ENCODE assay signal across 10 mouse cellular contexts in the genomic region with DNA sequence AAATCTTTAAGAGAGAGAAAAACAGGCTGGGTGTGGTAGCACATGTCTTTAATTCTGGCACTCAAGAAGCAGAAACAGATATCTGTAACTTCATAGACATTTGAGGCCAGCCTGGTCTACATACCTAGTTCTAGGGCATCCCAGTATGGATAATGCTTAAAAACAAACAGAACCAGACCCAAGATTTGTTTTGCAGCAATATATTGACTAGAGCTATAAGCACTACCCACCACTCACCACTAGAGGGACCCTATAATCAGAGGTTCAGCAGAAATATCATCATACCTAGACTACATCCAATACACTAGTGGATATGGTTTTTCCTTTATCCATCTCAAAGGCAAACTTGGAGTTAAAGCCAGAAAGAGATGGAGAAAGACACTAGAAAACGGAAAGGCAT. TPM values are rescaled to one million over a fixed set of nuclear protein-coding genes. Genes with fewer than 3 reads are reported as not detected.
DNase-seq lines count a peak whose midpoint lies in the region; ATAC-seq lines count a peak whose summit lies in the region.
"Had no signal": no experiment of that assay in that cellular context is flagged by ENCODE, and none has a peak within 500 bp of the region (broad histone marks: within the 10 kb centered on the region; RNA-seq: fewer than 3 reads in every experiment).

No protein-coding gene starts in this region.

- H3K9me3 ChIP-seq in hindbrain, embryonic 14.5 days (ENCODE audit: control insufficient read depth, low read length), result no peaks in the 10 kb centered on the region
- no peaks in the 10 kb centered on the region for H3K9me3 ChIP-seq in hindbrain, embryonic 10.5 days
- H3K9me3 ChIP-seq in neural tube, embryonic 15.5 days (replicated peaks), result no peaks in the 10 kb centered on the region
- H3K9me3 ChIP-seq: limb, embryonic 15.5 days had no signal

- ATAC-seq in hindbrain, embryonic 14.5 days (ENCODE audit: low FRiP score), result no peak
- ATAC-seq in neural tube, embryonic 15.5 days (ENCODE audit: low FRiP score), result no peak

- 50% methylated on average over 1 of the region's 1 CpGs for WGBS in hindbrain, embryonic 14.5 days
- 44% methylated on average over 1 of the region's 1 CpGs for WGBS in hindbrain, embryonic 10.5 days
- WGBS in neural tube, embryonic 15.5 days, result 48% methylated on average over 1 of the region's 1 CpGs

- DNase-seq in hindbrain, embryonic 14.5 days (ENCODE audit: low spot score), result peak; percentile 73
- no peak for DNase-seq in hindbrain, embryonic 10.5 days (ENCODE audit: low spot score)
- DNase-seq in 3T3-L1 (ENCODE audit: low read depth, low spot score), result peak; percentile 84
- DNase-seq in CD4-positive, CD25-positive, alpha-beta regulatory T cell, adult 2 months (ENCODE audit: low read depth, low spot score), result peak; percentile 80
- peak; percentile 74 to 83 for DNase-seq in cerebellum, postnatal 10 days
- DNase-seq in kidney, postnatal 14 days, result peak; percentile 62
- peak; percentile 70 for DNase-seq in retina, postnatal 1 day

- no peak overlapping the region for H3K4me2 ChIP-seq in hindbrain, embryonic 14.5 days (replicated peaks)
- H3K4me2 ChIP-seq in neural tube, embryonic 15.5 days, result no peak overlapping the region
- H3K4me2 ChIP-seq: limb, embryonic 15.5 days had no signal

- no peaks in the 10 kb centered on the region for H3K27me3 ChIP-seq in hindbrain, embryonic 14.5 days (ENCODE audit: control insufficient read depth, insufficient read depth, low read length)
- H3K27me3 ChIP-seq in hindbrain, embryonic 10.5 days (ENCODE audit: insufficient read depth, poor library complexity, severe bottlenecking), result no peaks in the 10 kb centered on the region
- no peaks in the 10 kb centered on the region for H3K27me3 ChIP-seq in neural tube, embryonic 15.5 days (replicated peaks)
- H3K27me3 ChIP-seq: limb, embryonic 15.5 days had no signal

- no peak overlapping the region for H3K4me3 ChIP-seq in hindbrain, embryonic 14.5 days (replicated peaks; ENCODE audit: low read length)
- no peak overlapping the region for H3K4me3 ChIP-seq in hindbrain, embryonic 10.5 days
- H3K4me3 ChIP-seq in neural tube, embryonic 15.5 days (replicated peaks), result no peak overlapping the region
- H3K4me3 ChIP-seq: erythroblast, embryonic 14.5 days; limb, embryonic 15.5 days had no signal

- H3K27ac ChIP-seq in hindbrain, embryonic 14.5 days, result no peak overlapping the region
- no peak overlapping the region for H3K27ac ChIP-seq in hindbrain, embryonic 10.5 days
- no peak overlapping the region for H3K27ac ChIP-seq in neural tube, embryonic 15.5 days (replicated peaks)
- H3K27ac ChIP-seq: limb, embryonic 15.5 days had no signal

- peaks cover 15% of the 10 kb centered on the region for H3K36me3 ChIP-seq in hindbrain, embryonic 14.5 days (replicated peaks; ENCODE audit: control insufficient read depth, insufficient read depth)
- H3K36me3 ChIP-seq in hindbrain, embryonic 10.5 days, result peaks cover 15% of the 10 kb centered on the region
- peaks cover 9% of the 10 kb centered on the region for H3K36me3 ChIP-seq in neural tube, embryonic 15.5 days

- no peak overlapping the region for H3K9ac ChIP-seq in hindbrain, embryonic 14.5 days
- H3K9ac ChIP-seq in neural tube, embryonic 15.5 days (replicated peaks), result no peak overlapping the region
- H3K9ac ChIP-seq: limb, embryonic 15.5 days had no signal

- no peaks in the 10 kb centered on the region for H3K4me1 ChIP-seq in hindbrain, embryonic 14.5 days (replicated peaks; ENCODE audit: control insufficient read depth, insufficient read depth, low read length)
- H3K4me1 ChIP-seq in hindbrain, embryonic 10.5 days (replicated peaks), result no peaks in the 10 kb centered on the region
- 0 out of 2 replicates have a peak, but pooled peaks cover 4% of the 10 kb centered on the region for H3K4me1 ChIP-seq in neural tube, embryonic 15.5 days

RNA-seq across cellular contexts. Expression of gene Psmd4, which starts 10.5 kb away (rescaled TPM):
- polyA plus RNA-seq in hindbrain, embryonic 14.5 days (2014; fragmentation: Nextera tagmentation; extraction: Ambion mirVana), result 238 and 248 TPM in 2 replicates
- 330 and 353 TPM in 2 replicates for polyA plus RNA-seq in hindbrain, embryonic 10.5 days (2016; fragmentation: Nextera tagmentation; extraction: Ambion mirVana)
- 264 and 266 TPM in 2 replicates for polyA plus RNA-seq in neural tube, embryonic 15.5 days (2015; fragmentation: Nextera tagmentation; extraction: Ambion mirVana)

RNA-seq across cellular contexts. Expression of gene Zfp687, which starts 37.7 kb away (rescaled TPM):
- 19.6 and 21.2 TPM in 2 replicates for polyA plus RNA-seq in hindbrain, embryonic 14.5 days (2014; fragmentation: Nextera tagmentation; extraction: Ambion mirVana)
- 40.0 and 46.5 TPM in 2 replicates for polyA plus RNA-seq in hindbrain, embryonic 10.5 days (2016; fragmentation: Nextera tagmentation; extraction: Ambion mirVana)
- 16.6 and 17.7 TPM in 2 replicates for polyA plus RNA-seq in neural tube, embryonic 15.5 days (2015; fragmentation: Nextera tagmentation; extraction: Ambion mirVana)

RNA-seq across cellular contexts. Expression of gene Pip5k1a, which starts 53.8 kb away (rescaled TPM):
- polyA plus RNA-seq in hindbrain, embryonic 14.5 days (2014; fragmentation: Nextera tagmentation; extraction: Ambion mirVana), result 9.9 and 12.7 TPM in 2 replicates
- 19.0 and 20.1 TPM in 2 replicates for polyA plus RNA-seq in hindbrain, embryonic 10.5 days (2016; fragmentation: Nextera tagmentation; extraction: Ambion mirVana)
- 15.5 and 16.5 TPM in 2 replicates for polyA plus RNA-seq in neural tube, embryonic 15.5 days (2015; fragmentation: Nextera tagmentation; extraction: Ambion mirVana)

RNA-seq across cellular contexts. Expression of gene Vps72, which starts 57.9 kb away (rescaled TPM):
- polyA plus RNA-seq in hindbrain, embryonic 14.5 days (2014; fragmentation: Nextera tagmentation; extraction: Ambion mirVana), result 148 and 150 TPM in 2 replicates
- polyA plus RNA-seq in hindbrain, embryonic 10.5 days (2016; fragmentation: Nextera tagmentation; extraction: Ambion mirVana), result 274 and 303 TPM in 2 replicates
- polyA plus RNA-seq in neural tube, embryonic 15.5 days (2015; fragmentation: Nextera tagmentation; extraction: Ambion mirVana), result 142 and 151 TPM in 2 replicates
